Mouse (Mus musculus): Measurements from ENCODE around the gene Hist1h2ak. TPM values are rescaled to one million over a fixed set of nuclear protein-coding genes. Genes with fewer than 3 reads are reported as not detected.
"Not testable (repeated sequence)": the region's sequence is repeated elsewhere in the genome, so short reads cannot be mapped to it uniquely, and the experiment has no call there.

Gene Hist1h2ak
- polyA plus RNA-seq, 1 experiment from 2014 or later: 43.1 TPM

- 43% methylated on average over 11 of the region's 11 CpGs for WGBS
- no peaks in the 10 kb centered on the region for H3K36me3 ChIP-seq
- no peak overlapping the region for H3K4me3 ChIP-seq
- no peak overlapping the region for H3K9ac ChIP-seq
- H3K27ac ChIP-seq: no peak overlapping the region
- ATAC-seq (ENCODE audit: borderline replicate concordance, extremely low read depth, low FRiP score, low TSS enrichment): no peak
- 0 out of 2 replicates have a peak, but pooled peaks cover under 1% of the 10 kb centered on the region for H3K4me1 ChIP-seq
- H3K27me3 ChIP-seq: no peaks in the 10 kb centered on the region
- no peak overlapping the region for H3K4me2 ChIP-seq
- no peaks in the 10 kb centered on the region for H3K9me3 ChIP-seq
Observed at GRCm38 (mm10) chr13:21727948-21728572, 25.6 kb downstream of the Hist1h2ak start.

- Histone ChIP-seq H3K4me3 (peak overlapping the region; percentile 31; the same call in 1 of the 2 replicates), H3K27ac (peak overlapping the region; percentile 95)
Observed at GRCm38 (mm10) chr13:21722993-21723836, 30.4 kb downstream of the Hist1h2ak start.

DNA sequence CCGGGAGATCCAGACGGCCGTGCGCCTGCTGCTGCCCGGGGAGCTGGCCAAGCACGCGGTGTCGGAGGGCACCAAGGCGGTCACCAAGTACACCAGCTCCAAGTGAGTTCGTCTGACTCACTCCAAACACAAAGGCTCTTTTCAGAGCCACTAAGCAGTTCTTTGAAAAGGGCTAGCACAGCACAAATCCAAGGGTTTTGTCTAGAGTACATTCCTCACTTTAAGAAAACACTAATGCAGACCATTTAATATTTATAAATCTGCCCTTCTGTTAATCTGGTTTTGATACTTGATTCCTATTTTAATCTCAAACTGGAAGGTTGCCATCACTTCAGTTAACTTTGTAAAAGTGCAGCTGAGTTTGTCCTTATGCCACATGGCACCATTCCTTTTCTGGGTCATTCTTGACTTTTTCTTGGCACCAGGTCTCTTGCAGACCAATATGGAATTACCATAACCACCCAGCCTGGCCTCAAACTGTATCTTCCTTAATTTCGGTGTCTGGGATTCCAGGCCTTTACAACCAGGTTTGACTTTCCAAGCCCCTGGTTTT, 31.2 kb downstream of the Hist1h2ak start:
- H3K27me3 ChIP-seq: no peaks in the 10 kb centered on the region
- peak; percentile 31; the same call in 1 of the 2 replicates for ATAC-seq (ENCODE audit: borderline replicate concordance, extremely low read depth, low FRiP score, low TSS enrichment)

More at GRCm38 (mm10) chr13:21722993-21723836, 30.4 kb downstream of the Hist1h2ak start:
- no peaks in the 10 kb centered on the region for H3K36me3 ChIP-seq
- H3K9me3 ChIP-seq: no peaks in the 10 kb centered on the region
- H3K27me3 ChIP-seq: no peaks in the 10 kb centered on the region
- H3K4me1 ChIP-seq: peaks cover 24% of the 10 kb centered on the region
- no peak for ATAC-seq (ENCODE audit: borderline replicate concordance, extremely low read depth, low FRiP score, low TSS enrichment)
- WGBS: 37% methylated on average over 5 of the region's 5 CpGs
- H3K9ac ChIP-seq: 0 out of 2 replicates have a peak overlapping the region, but pooled peaks have one; percentile 40
- H3K4me2 ChIP-seq: peak overlapping the region; percentile 61

GRCm38 (mm10) chr13:21721757-21722372, 31.8 kb downstream of the Hist1h2ak start, which contains the start of gene Hist1h2bm:
Hist1h2bm (plus strand) TSS chr13:21722044.
- peak within 1 kb of the TSS; percentile 95 for H3K27ac ChIP-seq
- H3K9ac ChIP-seq: peak within 1 kb of the TSS; percentile 52
- H3K4me2 ChIP-seq: peak within 1 kb of the TSS; percentile 61
- H3K36me3 ChIP-seq, H3K9me3 ChIP-seq, H3K27me3 ChIP-seq: not testable (repeated sequence)
- H3K4me3 ChIP-seq: peak within 1 kb of the TSS; percentile 42
- peak; percentile 97 for ATAC-seq (ENCODE audit: borderline replicate concordance, extremely low read depth, low FRiP score, low TSS enrichment)
- under 1% methylated on average over 37 of the region's 37 CpGs for WGBS
- H3K4me1 ChIP-seq: peaks cover 26% of the 10 kb centered on the region

More for the DNA sequence above, 31.2 kb downstream of the Hist1h2ak start:
- Histone ChIP-seq H3K9ac (peak overlapping the region; percentile 40), H3K36me3 (no peaks in the 10 kb centered on the region), H3K4me3 (peak overlapping the region; percentile 31), H3K27ac (peak overlapping the region; percentile 95), H3K4me1 (peaks cover 26% of the 10 kb centered on the region), H3K4me2 (peak overlapping the region; percentile 61), H3K9me3 (no peaks in the 10 kb centered on the region)
- WGBS: 2% methylated on average over 11 of the region's 11 CpGs

DNA sequence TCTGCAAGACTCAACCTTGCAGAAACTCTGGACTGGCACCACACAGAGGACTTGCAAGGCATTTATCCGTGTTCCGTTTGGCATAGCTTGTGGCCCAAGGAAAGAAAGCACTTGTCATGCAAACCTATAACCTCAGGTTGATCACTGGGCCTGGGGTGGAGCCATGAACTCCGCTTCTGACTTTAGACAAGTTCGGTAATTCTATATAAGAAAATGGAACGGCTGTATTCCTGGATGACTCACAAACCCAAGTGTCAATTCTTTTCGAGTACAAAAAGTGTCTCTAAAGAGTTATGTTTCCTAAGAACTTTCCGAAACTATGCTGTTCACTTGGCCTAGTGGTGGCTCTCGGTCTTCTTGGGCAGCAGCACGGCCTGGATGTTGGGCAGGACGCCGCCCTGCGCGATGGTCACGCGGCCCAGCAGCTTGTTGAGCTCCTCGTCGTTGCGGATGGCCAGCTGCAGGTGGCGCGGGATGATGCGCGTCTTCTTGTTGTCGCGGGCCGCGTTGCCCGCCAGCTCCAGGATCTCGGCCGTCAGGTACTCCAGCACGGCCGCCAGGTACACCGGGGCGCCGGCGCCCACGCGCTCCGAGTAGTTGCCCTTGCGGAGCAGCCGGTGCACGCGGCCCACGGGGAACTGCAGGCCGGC, 32.4 kb downstream of the Hist1h2ak start:
- H3K27me3 ChIP-seq, H3K9me3 ChIP-seq, H3K36me3 ChIP-seq: not testable (repeated sequence)
- ATAC-seq (ENCODE audit: borderline replicate concordance, extremely low read depth, low FRiP score, low TSS enrichment): peak; percentile 15; the same call in 1 of the 2 replicates
- H3K27ac ChIP-seq: peak overlapping the region; percentile 95
- peak overlapping the region; percentile 42 for H3K4me3 ChIP-seq
- peak overlapping the region; percentile 61 for H3K4me2 ChIP-seq
- H3K9ac ChIP-seq: peak overlapping the region; percentile 52
- peaks cover 26% of the 10 kb centered on the region for H3K4me1 ChIP-seq
- 2% methylated on average over 24 of the region's 44 CpGs for WGBS

GRCm38 (mm10) chr13:21718381-21719080, 35.1 kb downstream of the Hist1h2ak start:
- peak overlapping the region; percentile 89 for H3K27ac ChIP-seq
- H3K27me3 ChIP-seq: no peaks in the 10 kb centered on the region
- peaks cover 33% of the 10 kb centered on the region for H3K4me1 ChIP-seq
- peak overlapping the region; percentile 55 for H3K9ac ChIP-seq
- H3K36me3 ChIP-seq: no peaks in the 10 kb centered on the region
- H3K9me3 ChIP-seq: no peaks in the 10 kb centered on the region
- peak overlapping the region; percentile 63 for H3K4me2 ChIP-seq
- peak overlapping the region; percentile 44 for H3K4me3 ChIP-seq
- 43% methylated on average over 4 of the region's 4 CpGs for WGBS
- no peak for ATAC-seq (ENCODE audit: borderline replicate concordance, extremely low read depth, low FRiP score, low TSS enrichment)

GRCm38 (mm10) chr13:21717397-21718357, 36.0 kb downstream of the Hist1h2ak start, which contains the start of gene Hist1h3h:
Hist1h3h (plus strand) TSS chr13:21717659.
- H3K36me3 ChIP-seq, H3K9me3 ChIP-seq, H3K27me3 ChIP-seq: not testable (repeated sequence)
- peak within 1 kb of the TSS; percentile 55 for H3K9ac ChIP-seq
- peak; percentile 35; the same call in 1 of the 2 replicates for ATAC-seq (ENCODE audit: borderline replicate concordance, extremely low read depth, low FRiP score, low TSS enrichment)
- H3K4me3 ChIP-seq: peak within 1 kb of the TSS; percentile 44
- peak within 1 kb of the TSS; percentile 89 for H3K27ac ChIP-seq
- H3K4me2 ChIP-seq: peak within 1 kb of the TSS; percentile 63
- under 1% methylated on average over 29 of the region's 56 CpGs for WGBS
- H3K4me1 ChIP-seq: peaks cover 29% of the 10 kb centered on the region

GRCm38 (mm10) chr13:21716540-21717391, 36.9 kb downstream of the Hist1h2ak start:
- Histone ChIP-seq H3K27ac (peak overlapping the region; percentile 89), H3K9ac (peak overlapping the region; percentile 45), H3K4me1 (peaks cover 27% of the 10 kb centered on the region), H3K4me2 (peak overlapping the region; percentile 56), H3K4me3 (peak overlapping the region; percentile 34)
- 0% methylated on average over 15 of the region's 38 CpGs for WGBS
- H3K9me3 ChIP-seq; H3K36me3 ChIP-seq; H3K27me3 ChIP-seq; ATAC-seq (ENCODE audit: borderline replicate concordance, extremely low read depth, low FRiP score, low TSS enrichment): not testable (repeated sequence)

- under 1% methylated on average over 36 of the region's 50 CpGs for WGBS
- peak; percentile 94 for ATAC-seq (ENCODE audit: borderline replicate concordance, extremely low read depth, low FRiP score, low TSS enrichment)
- not testable (repeated sequence) for H3K36me3 ChIP-seq, H3K9me3 ChIP-seq, H3K27me3 ChIP-seq
- H3K4me3 ChIP-seq: peak within 1 kb of the TSS; percentile 34
- H3K4me2 ChIP-seq: peak within 1 kb of the TSS; percentile 80
- peak within 1 kb of the TSS; percentile 62 for H3K9ac ChIP-seq
- peak within 1 kb of the TSS; percentile 89 for H3K27ac ChIP-seq
- peaks cover 27% of the 10 kb centered on the region for H3K4me1 ChIP-seq
Observed at GRCm38 (mm10) chr13:21715864-21716539, 37.6 kb downstream of the Hist1h2ak start, which contains the start of the genes Hist1h2bl and Hist1h2ai. Hist1h2bl (minus strand) TSS chr13:21716143. Hist1h2ai (plus strand) TSS chr13:21716422.
